Mouse (Mus musculus) E14TG2a.4 (cell line): ENCODE data around the gene Gtf2e1.
A peak's percentile ranks its signal among the peaks of the same experiment; 100 is the strongest.

Experiments
- H3K27me3 ChIP-seq: 2 replicates; pipeline ENCODE4 v1.6.1; 2014; ENCODE audit warnings: low read length, control low read depth; ENCODE audit not compliant: insufficient read depth
- H3K36me3 ChIP-seq: 2 replicates; pipeline ENCODE4 v1.6.1; 2014; ENCODE audit warnings: low read length, control low read depth; ENCODE audit not compliant: insufficient read depth
- H3K4me1 ChIP-seq: replicated peaks from 2 replicates; pipeline ENCODE4 v1.6.1; 2014; ENCODE audit warnings: low read depth, low read length, control low read depth
- H3K4me3 ChIP-seq: replicated peaks from 2 replicates; pipeline ENCODE4 v1.5.1; 2014; ENCODE audit warnings: mild to moderate bottlenecking, low read length
- H3K9me3 ChIP-seq: 2 replicates; pipeline ENCODE4 v1.6.1; 2014; ENCODE audit warnings: low read length, control low read depth
- CTCF ChIP-seq: conservative IDR thresholded peaks from 2 replicates; pipeline ENCODE4 v1.5.1; 2014; ENCODE audit warnings: low read length
- NANOG ChIP-seq: IDR thresholded peaks from 2 replicates; pipeline ENCODE4 v1.6.1; 2014; ENCODE audit warnings: borderline replicate concordance, low read length, mixed read lengths
- POU5F1 ChIP-seq: IDR thresholded peaks from 2 replicates; pipeline ENCODE4 v1.6.1; 2014; ENCODE audit warnings: low read length, borderline replicate concordance

The Gtf2e1 gene

GRCm38 (mm10) chr16:37562414-37562813 is 22.8 kb upstream of the Gtf2e1 start:
- peaks cover 9% of the 10 kb centered on the region; the same call in 1 of the 2 replicates for H3K4me1 ChIP-seq
- H3K9me3 ChIP-seq, result no peaks in the 10 kb centered on the region
- no peaks in the 10 kb centered on the region for H3K27me3 ChIP-seq
- TF ChIP-seq CTCF (no peak), NANOG (no peak), POU5F1 (no peak)
- no peak overlapping the region for H3K4me3 ChIP-seq
- peaks cover 5% of the 10 kb centered on the region for H3K36me3 ChIP-seq

DNA sequence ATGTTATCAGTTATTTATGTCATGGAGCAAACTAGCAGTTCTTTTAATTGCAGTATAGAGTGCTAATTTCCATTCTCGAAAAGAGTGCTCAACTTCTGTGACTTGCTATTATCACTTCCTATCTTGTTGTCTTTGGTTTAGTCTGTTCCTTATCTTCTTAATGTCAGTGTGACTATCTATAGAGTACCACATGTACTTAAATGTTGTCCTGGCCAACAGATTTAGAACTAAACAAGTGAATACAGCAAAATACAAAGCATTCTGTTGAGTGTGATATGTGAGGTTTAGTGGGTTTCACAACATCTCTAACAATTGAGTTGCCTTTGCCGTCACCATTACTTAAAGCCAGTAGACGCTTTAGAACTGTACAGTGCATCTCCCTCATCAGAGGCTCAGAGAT is 13.2 kb upstream of the Gtf2e1 start:
- TF ChIP-seq NANOG, result no peak
- no peak for TF ChIP-seq CTCF
- no peak for TF ChIP-seq POU5F1
- Histone ChIP-seq H3K27me3 (no peaks in the 10 kb centered on the region), H3K4me1 (no peaks in the 10 kb centered on the region), H3K36me3 (peaks cover 15% of the 10 kb centered on the region), H3K4me3 (no peak overlapping the region), H3K9me3 (no peaks in the 10 kb centered on the region)

DNA sequence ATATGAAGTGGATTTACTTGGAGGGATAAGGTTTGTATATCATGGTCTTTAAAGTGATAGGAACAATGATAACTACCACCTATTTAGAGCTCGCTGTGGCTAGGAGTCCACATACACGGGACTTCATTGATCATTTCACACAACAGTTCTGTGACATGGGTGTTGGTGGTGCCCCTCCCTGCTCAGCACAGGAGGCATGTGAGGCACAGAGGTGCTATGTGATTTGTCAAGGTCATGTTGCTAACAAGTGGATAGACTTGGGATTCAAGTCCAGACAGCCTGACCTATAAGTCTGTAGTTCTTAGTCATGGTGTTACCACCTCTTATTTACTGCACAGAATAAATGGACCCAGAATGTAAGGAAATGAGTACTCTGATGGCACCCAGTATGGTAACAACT is 11.4 kb upstream of the Gtf2e1 start:
- Histone ChIP-seq H3K4me3 (no peak overlapping the region), H3K27me3 (no peaks in the 10 kb centered on the region), H3K4me1 (peaks cover 3% of the 10 kb centered on the region), H3K36me3 (no peaks in the 10 kb centered on the region), H3K9me3 (no peaks in the 10 kb centered on the region)
- TF ChIP-seq CTCF, result no peak
- no peak for TF ChIP-seq POU5F1
- TF ChIP-seq NANOG, result no peak

GRCm38 (mm10) chr16:37550266-37550665 is 10.7 kb upstream of the Gtf2e1 start:
- Histone ChIP-seq H3K9me3 (no peaks in the 10 kb centered on the region), H3K36me3 (no peaks in the 10 kb centered on the region), H3K27me3 (no peaks in the 10 kb centered on the region), H3K4me1 (peaks cover 6% of the 10 kb centered on the region), H3K4me3 (no peak overlapping the region)
- TF ChIP-seq POU5F1, result no peak
- TF ChIP-seq CTCF, result no peak
- no peak for TF ChIP-seq NANOG

GRCm38 (mm10) chr16:37546312-37546711 is 6.7 kb upstream of the Gtf2e1 start:
- Histone ChIP-seq H3K9me3 (no peaks in the 10 kb centered on the region), H3K27me3 (no peaks in the 10 kb centered on the region), H3K4me3 (no peak overlapping the region), H3K36me3 (peaks cover 28% of the 10 kb centered on the region), H3K4me1 (peaks cover 6% of the 10 kb centered on the region)
- TF ChIP-seq CTCF (no peak), NANOG (no peak), POU5F1 (no peak)

DNA sequence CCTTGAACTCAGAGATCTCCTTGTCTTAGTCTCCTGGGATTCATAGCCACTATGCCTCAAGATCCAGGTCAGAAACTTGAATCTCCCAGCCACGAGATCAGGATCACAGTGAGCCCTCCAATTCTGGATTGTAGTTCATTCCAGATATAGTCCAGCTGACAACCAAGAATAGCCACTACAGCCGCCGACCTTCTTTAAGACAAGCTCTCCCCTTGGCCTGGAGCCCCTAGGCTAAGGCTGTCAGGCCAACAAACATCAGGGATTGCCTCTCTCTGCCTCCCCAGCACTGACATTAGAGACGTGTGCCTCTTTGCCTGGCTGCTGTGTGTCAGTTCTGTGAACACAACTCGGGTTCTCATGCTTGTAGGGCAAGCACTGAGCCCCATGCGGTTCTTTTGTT is 1.2 kb upstream of the Gtf2e1 start:
- Histone ChIP-seq H3K4me1 (peaks cover 36% of the 10 kb centered on the region), H3K4me3 (peak overlapping the region; percentile 96), H3K27me3 (no peaks in the 10 kb centered on the region), H3K36me3 (peaks cover 52% of the 10 kb centered on the region), H3K9me3 (no peaks in the 10 kb centered on the region)
- no peak for TF ChIP-seq NANOG
- no peak for TF ChIP-seq CTCF
- no peak for TF ChIP-seq POU5F1

- TF ChIP-seq CTCF, result no peak
- Histone ChIP-seq H3K4me3 (peak overlapping the region; percentile 96), H3K27me3 (no peaks in the 10 kb centered on the region), H3K4me1 (peaks cover 49% of the 10 kb centered on the region), H3K36me3 (peaks cover 64% of the 10 kb centered on the region), H3K9me3 (no peaks in the 10 kb centered on the region)
Observed at GRCm38 (mm10) chr16:37539240-37539610, 364 bp downstream of the Gtf2e1 start.

DNA sequence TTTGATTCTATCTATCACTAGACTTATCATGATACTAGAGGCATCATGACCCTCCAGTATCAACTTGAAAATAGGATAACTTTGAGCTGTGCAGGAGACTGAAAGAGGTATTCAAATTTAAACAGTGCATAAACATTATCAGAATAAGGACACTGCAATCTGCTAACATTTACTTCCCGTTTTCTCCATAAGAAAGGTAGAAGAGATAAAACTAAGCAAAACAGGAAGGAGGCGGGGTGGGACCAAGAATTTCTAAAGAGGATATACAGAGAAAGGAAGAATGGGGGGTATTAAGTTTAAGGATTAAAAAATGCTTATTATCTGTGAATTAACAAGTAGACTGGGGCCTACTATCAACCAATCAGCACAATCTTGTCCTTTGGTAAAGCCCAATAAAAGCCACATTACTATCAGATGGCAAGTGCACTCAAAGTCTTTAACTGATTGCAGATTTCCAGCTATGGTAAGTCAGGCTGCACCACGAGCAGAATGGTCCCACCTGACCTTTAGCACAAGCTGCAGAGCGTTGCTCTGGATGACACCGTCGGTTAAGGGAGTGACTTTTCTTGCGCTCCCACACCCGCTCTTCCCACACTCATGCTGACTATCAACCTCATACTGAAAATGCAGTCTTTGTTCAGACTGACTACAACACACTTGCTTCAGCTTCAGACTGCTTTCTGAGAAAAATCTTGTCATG is 6.1 kb downstream of the Gtf2e1 start:
- peaks cover 83% of the 10 kb centered on the region for H3K36me3 ChIP-seq
- no peak for TF ChIP-seq POU5F1
- TF ChIP-seq NANOG, result no peak
- no peak for TF ChIP-seq CTCF
- no peak overlapping the region for H3K4me3 ChIP-seq
- H3K4me1 ChIP-seq, result peaks cover 61% of the 10 kb centered on the region
- H3K9me3 ChIP-seq, result no peaks in the 10 kb centered on the region
- no peaks in the 10 kb centered on the region for H3K27me3 ChIP-seq

DNA sequence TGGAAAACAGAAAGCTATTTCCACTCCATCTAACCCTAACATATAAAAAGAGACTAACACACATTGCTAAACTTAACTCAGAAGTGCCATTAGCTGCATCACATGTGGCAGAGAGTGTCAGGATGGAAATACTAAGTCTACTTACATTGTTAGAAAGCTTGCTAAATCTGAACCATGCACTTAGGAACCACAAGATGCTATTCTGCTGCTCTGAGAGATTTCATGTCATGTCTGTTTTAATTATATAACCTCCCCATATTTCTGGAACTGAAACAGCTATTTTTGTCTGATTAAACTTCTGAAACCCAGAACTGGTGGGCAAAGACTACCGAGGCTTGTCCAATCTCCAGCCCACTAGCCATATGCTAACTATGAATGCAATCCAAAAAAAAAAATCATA is 7.5 kb downstream of the Gtf2e1 start:
- Histone ChIP-seq H3K36me3 (peaks cover 82% of the 10 kb centered on the region), H3K27me3 (no peaks in the 10 kb centered on the region), H3K4me3 (no peak overlapping the region), H3K9me3 (no peaks in the 10 kb centered on the region), H3K4me1 (peaks cover 46% of the 10 kb centered on the region)
- TF ChIP-seq POU5F1, result no peak
- TF ChIP-seq CTCF, result no peak
- no peak for TF ChIP-seq NANOG
